Mouse (Mus musculus) c-Kit-positive CD71-positive TER-119-negative erythroid progenitor cells, embryonic 14.5 days (primary cell): ENCODE results near the gene Lats2.

Source experiments
- DNase-seq: peaks from one replicate; pipeline ENCODE4 v3.0.0-alpha.2; 2013; ENCODE audit warnings: low read depth

The Lats2 gene

DNA sequence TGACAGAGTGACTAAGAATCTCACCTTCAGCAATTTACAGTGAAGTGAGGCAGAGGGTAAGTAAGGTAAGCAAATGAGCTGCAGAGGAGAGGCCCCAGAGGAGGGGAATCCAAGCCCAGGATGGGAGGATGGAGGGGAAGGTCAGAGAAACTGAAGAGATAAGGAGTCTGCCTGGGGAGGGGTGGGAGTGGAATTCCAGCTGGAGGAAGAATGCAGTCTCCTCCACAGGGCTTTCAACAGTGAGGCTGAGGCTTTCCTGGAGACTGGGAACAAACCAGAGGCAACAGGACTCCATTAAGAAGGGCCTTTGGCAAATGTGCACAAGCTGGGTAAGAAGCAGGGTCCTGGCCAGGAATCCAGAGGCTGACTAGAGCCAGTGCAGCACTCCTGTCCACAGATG, 21.1 kb downstream of the Lats2 start:
- DNase-seq, result no peak

DNA sequence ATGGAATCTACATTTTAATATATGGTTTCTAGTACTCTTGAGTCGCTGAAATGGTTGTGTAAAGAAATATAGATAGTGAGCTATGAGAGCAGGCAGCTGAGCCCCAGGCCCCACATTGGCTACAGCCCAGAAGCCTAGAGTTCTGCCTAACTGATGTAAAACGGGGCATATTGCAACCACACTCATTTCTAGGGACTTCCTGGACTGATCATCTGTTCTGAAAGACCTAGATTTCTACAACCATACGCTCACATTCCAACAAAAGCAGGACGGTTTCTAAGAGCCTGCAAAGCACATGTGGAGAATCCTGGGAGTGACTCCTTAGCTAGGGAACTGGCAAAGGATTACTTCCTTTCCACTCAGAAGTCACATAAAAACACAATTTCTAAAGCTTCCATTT, 22.0 kb downstream of the Lats2 start:
- no peak for DNase-seq

DNA sequence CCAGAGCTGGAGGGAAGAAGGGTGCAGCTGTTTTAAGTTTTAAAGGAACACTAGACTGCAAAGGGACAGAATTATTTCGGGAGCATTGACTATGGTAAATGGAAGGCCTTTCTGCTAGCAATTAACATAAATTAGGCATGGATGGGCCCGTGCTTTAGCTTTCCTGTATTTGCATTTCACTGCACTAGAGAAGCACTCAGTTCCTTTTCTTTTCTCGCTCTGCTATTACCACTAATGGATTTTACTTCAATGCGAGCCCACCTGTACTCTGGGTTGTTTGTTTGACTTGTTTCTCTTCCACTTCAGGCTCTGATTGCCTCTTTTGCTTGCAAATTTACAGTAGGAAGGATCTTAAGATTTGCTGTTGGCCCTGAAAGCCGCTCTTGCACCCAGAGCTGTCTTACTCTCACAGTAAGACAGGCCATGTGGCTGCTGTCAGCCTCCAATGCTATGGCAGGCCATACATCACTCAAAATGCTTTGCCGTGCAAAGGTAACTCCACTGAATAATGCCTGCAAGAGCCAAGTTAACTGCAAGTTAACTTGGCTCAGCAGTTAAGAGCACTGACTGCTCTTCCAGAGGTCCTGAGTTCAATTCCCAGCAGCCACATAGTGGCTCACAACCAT, 25.4 kb downstream of the Lats2 start:
- DNase-seq, result no peak

DNA sequence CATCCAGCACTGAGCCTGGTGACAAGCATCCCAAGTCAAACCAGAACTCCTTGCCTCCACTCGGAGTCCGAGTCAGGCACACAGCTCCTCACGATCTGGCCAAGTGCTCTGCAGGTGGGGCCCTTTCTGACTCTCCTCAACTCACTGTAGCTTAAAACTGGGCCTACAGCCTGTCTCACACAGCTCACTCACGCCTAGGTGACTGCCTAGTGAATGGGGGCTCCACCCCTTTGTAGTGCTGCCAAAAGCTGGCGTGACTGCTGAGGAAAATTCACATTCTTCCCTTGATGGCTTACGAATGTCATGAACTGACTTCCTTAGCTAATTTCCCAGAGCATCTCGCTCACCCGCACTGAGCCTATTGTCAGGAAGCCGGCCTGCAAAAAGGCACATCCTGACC, 27.7 kb downstream of the Lats2 start:
- DNase-seq, result no peak

DNA sequence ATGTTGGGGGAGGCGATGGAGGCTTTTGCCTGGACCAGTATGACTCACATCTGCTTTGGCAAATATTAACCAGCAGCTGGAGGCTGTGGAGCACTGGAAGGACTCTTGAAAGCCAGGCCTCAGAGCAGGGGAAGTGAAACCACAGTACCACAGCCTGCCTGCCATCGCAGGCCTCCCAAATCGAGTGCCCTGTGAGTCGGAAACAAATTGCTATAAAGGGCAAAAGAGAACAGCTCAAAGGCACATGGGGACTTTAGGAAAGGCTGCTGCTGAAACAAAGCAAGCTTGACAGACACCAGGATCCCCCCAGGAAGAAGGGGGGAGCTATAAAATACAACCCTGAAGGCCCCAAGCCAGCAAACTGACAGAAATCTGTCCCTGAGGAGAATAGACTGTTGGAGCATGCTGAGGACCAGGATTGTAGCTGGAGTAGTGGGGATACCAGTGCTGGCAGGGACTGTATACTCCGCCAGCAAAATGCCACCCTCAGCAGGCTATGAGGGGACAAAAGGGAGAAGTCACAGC, 28.2 kb downstream of the Lats2 start:
- DNase-seq, result no peak

GRCm38 (mm10) chr14:57729364-57729763, 28.8 kb downstream of the Lats2 start:
- DNase-seq, result no peak

- DNase-seq, result no peak
Observed at GRCm38 (mm10) chr14:57726172-57726571, 32.0 kb downstream of the Lats2 start.

GRCm38 (mm10) chr14:57724473-57724872, 33.7 kb downstream of the Lats2 start:
- no peak for DNase-seq

DNA sequence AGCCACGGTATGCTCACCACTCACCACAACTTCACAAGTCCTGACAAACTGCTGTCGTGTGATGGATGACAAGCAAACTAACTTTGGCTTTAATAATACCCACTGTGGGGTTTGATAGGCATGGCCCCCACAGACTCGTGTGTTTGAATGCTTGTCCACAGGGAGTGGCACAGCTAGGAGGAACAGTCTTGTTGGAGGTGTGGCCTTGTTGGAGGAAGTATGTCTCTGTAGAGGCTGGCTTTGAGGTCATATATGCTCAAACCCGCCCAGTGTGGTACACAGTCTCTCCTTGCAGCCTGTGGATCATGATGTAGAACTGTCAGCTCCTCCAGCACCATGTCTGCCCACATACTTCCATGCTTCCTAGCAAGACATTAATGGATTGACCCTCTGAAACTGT, 39.9 kb downstream of the Lats2 start:
- no peak for DNase-seq

GRCm38 (mm10) chr14:57716601-57717245, 41.5 kb downstream of the Lats2 start:
- DNase-seq, result no peak

- DNase-seq, result peak; percentile 31
Observed at GRCm38 (mm10) chr14:57712884-57713283, 45.3 kb downstream of the Lats2 start.

- DNase-seq, result no peak
Observed at GRCm38 (mm10) chr14:57711059-57711458, 47.1 kb downstream of the Lats2 start.

DNA sequence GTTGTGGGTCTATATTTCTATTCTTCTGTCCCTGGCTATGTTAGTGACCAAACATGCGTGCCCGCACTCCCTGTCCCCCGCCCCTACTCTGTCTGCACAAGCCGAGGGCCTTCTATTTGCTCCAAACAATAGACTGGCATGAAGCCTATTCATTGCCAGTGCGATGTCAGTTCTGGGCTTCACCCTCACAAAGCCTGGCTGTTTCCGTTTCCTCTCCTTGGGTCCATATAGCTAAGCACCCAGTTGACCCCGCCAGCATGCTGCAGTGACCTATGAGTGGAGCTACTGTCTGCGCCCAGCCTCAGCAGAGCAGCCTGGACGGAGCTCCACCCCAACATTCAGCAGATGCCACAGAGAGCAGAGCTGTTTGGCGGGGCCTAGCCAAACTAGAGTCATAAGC, 49.0 kb downstream of the Lats2 start:
- no peak for DNase-seq

- DNase-seq, result no peak
Observed at GRCm38 (mm10) chr14:57708580-57708979, 49.6 kb downstream of the Lats2 start.

GRCm38 (mm10) chr14:57707100-57707893, 50.9 kb downstream of the Lats2 start:
- no peak for DNase-seq

DNA sequence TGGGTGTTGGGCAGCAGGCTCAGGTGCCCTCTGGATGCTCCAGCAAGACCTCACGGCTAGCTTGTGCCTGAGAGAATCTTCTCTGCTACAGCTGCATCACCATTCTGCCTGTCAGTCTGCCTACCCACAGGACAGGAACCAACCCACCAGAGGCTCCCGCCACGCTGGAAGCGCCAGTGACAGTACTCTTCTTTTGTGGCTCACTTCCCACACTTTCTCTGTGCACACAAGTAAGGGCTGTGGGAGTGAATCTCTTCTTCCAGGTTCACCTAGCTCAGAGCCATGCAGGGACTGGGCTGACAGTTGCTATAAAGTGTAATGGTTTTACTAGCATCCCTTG, 51.5 kb downstream of the Lats2 start:
- no peak for DNase-seq

- no peak for DNase-seq
Observed at GRCm38 (mm10) chr14:57705759-57706158, 52.4 kb downstream of the Lats2 start.

DNA sequence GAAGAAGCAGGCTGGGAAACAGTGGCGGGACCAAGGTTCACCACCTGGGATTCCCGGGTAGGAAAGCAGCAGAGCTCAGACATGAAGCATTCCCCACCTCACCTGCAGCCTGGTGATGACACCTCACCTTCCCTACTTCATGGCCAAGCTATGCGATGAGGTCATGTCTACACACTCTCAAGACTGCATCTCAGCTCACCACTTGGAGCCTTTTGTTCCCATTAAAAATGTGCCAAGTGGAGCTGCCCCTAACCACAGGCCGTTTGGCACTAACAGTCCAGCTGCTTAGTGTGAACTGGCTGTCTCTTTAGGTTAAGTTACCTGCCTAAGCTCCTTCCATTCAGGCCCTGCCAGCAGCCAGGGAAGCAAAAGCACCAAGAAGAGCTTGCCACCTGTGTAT, 53.1 kb downstream of the Lats2 start:
- no peak for DNase-seq

GRCm38 (mm10) chr14:57701915-57702477, 56.2 kb downstream of the Lats2 start:
- DNase-seq, result no peak

DNA sequence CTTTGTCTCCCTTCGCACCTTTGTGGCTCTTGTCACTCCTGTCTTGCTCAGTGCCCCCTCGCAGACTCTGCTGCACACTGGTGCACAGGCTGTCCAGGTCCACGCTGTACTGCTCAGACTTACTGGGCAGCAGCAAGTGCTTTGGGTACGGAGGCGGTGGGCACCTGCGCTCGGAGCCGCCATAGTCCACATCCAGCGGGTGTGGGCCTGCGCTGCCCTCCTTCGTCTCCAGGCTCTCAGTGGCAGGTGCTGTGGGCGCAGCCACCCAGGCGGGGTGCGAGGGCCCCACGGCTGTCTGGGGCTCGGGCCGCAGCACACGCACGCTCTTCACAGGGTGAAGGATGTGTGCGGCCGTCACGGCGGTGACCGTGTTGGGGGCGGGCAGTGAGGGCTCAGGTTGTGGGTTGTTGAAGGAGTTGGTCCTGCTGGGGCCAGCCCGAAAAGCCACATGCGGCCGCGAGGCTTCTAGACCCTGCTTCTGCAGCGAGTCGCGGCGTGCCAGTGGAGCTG, 58.7 kb downstream of the Lats2 start:
- no peak for DNase-seq

DNA sequence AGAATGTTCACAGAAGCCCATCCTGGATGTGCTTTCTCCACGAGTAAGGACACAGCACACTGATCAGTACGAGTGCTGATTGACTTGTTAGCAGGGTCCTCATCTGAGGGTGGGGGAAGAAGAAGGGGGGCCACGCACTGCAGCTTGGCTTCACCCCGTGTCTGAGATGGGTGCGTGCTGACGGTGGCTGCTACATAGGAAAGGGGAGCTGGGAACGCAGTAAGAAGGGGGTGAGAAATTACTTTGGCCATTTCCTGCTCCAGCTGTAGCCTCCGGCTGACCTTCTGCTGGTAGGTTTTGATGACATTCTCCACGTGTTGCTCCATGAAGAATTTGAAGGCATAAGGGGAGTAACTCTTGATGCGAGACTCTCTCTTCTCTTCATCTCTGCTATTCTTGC, 59.2 kb downstream of the Lats2 start:
- DNase-seq, result no peak

- no peak for DNase-seq
Observed at GRCm38 (mm10) chr14:57696066-57696465, 62.1 kb downstream of the Lats2 start.

DNA sequence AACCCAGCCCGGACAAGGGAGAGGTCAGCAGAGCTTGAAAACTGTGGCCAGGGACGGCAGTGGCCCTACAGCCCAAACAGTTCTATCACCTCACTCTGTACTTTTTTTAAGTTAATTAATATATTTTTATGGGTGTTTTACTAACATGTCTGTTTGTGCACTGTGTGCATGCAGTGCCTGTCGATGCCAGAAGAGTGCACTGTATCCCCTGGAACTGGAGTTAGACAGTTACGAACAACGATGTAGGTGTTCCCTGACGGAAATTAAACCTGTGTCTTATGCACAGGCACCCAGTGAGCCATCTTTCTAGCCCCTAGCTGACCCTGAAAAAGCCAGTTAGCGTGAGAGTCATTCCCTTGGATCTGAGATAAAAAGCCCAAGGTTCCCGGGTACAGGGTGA, 62.6 kb downstream of the Lats2 start:
- DNase-seq, result no peak
